Mouse (Mus musculus) bone marrow macrophage, adult 2 months (primary cell): Measurements from ENCODE around the gene H2afj.

Source experiments
- CTCF ChIP-seq: IDR thresholded peaks from 2 replicates; pipeline ENCODE4 v1.5.1; 2012; ENCODE audit warnings: low read depth, mild to moderate bottlenecking, low read length, moderate library complexity
- POLR2A ChIP-seq: IDR thresholded peaks from 2 replicates; pipeline ENCODE4 v1.6.1; 2012; ENCODE audit warnings: mild to moderate bottlenecking, low read depth, low read length, borderline replicate concordance

GRCm38 (mm10) chr6:136854361-136854781, 46.3 kb downstream of the H2afj start:
- no peak for TF ChIP-seq CTCF
- no peak for TF ChIP-seq POLR2A
